8 mouse cellular contexts compared by ENCODE assay signal in the genomic region with DNA sequence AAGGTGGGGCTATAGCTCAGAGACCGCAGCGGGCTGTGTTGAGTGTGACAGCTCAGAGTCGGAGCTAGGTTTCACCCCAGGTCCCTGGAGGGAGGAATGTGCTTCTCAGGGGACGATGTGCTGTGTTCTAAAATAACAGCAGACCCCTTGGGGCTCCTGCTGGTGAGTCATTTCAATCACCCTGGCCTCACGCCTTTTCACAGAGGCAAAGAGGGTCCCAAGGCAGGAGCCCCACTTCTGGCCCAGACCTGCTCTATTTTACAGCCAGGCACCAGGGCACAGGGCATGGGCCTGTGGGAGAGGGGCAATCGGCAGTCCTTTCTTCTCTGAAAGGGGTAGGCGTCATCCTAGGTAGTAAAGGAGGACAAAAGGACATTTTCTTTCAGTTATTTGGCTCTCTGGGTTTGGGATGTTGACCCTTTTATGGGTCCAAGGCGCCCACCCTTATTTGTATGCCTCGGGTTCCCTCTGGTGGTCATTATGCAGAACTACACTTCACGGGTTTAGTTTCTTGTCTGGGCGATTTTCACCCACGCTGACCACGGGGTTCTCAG. TPM values are rescaled to one million over a fixed set of nuclear protein-coding genes. Genes with fewer than 3 reads are reported as not detected.
A peak's percentile ranks its signal among the peaks of the same experiment; 100 is the strongest.
DNase-seq lines count a peak whose midpoint lies in the region; ATAC-seq and TF ChIP-seq lines count a peak whose summit lies in the region.

No protein-coding gene starts in this region.

- TF ChIP-seq CTCF in bone marrow, adult 2 months (IDR thresholded peaks at IDR 0.05; ENCODE audit: control insufficient read depth, insufficient read depth, low read length) = peak; percentile 60

- no peaks in the 10 kb centered on the region; the same call in 1 of the 2 replicates for H3K4me1 ChIP-seq in bone marrow, adult 2 months (ENCODE audit: control insufficient read depth, insufficient read depth, low read length)
- H3K4me1 ChIP-seq in forebrain, embryonic 14.5 days (ENCODE audit: control insufficient read depth, insufficient read depth, low read length) = no peaks in the 10 kb centered on the region

- intact Hi-C loops in left cerebral cortex, postnatal 4 days (cut with DNase I) = loop anchor here (5.0 kb wide), 3 partner anchors 50 to 605 kb away; no protein-coding TSS in a partner anchor

- H3K9me3 ChIP-seq in forebrain, embryonic 14.5 days (replicated peaks; ENCODE audit: control insufficient read depth, low read length) = no peaks in the 10 kb centered on the region

- no peak overlapping the region for H3K4me3 ChIP-seq in bone marrow, adult 2 months (replicated peaks; ENCODE audit: control insufficient read depth, low read depth, low read length)
- no peak overlapping the region for H3K4me3 ChIP-seq in forebrain, embryonic 14.5 days (ENCODE audit: low read depth, low read length)

- no peaks in the 10 kb centered on the region for H3K36me3 ChIP-seq in forebrain, embryonic 14.5 days (ENCODE audit: control insufficient read depth, insufficient read depth, low read length)

- peak; percentile 23 for DNase-seq in kidney, adult 18-20 months
- DNase-seq in kidney, adult 11 months = no peak
- peak; percentile 79 for DNase-seq in forebrain, embryonic 14.5 days (ENCODE audit: low spot score)
- DNase-seq in lung, postnatal 25 days (ENCODE audit: low spot score) = peak; percentile 10
- DNase-seq in thymus, postnatal 0 days (ENCODE audit: low spot score) = peak; percentile 61
- DNase-seq in left cerebral cortex, postnatal 4 days = no peak

- H3K27ac ChIP-seq in bone marrow, adult 2 months (ENCODE audit: control insufficient read depth, insufficient read depth, low read depth, low read length, poor library complexity) = no peak overlapping the region
- no peak overlapping the region for H3K27ac ChIP-seq in forebrain, embryonic 14.5 days (ENCODE audit: low read depth, low read length)

- 28% methylated on average over 13 of the region's 13 CpGs for WGBS in bone marrow, adult 2 months
- 22% methylated on average over 13 of the region's 13 CpGs for WGBS in forebrain, embryonic 14.5 days

- ATAC-seq in CD4-positive, CD25-positive, alpha-beta regulatory T cell, adult 4 months = peak; percentile 53
- no peak for ATAC-seq in forebrain, embryonic 14.5 days

- TF ChIP-seq POLR2A in bone marrow, adult 2 months (IDR thresholded peaks at IDR 0.05; ENCODE audit: borderline replicate concordance, control insufficient read depth, low read depth, low read length) = no peak

- no peaks in the 10 kb centered on the region for H3K27me3 ChIP-seq in forebrain, embryonic 14.5 days (replicated peaks; ENCODE audit: control insufficient read depth, insufficient read depth, low read length)

- no peak overlapping the region for H3K4me2 ChIP-seq in forebrain, embryonic 14.5 days (ENCODE audit: low read length)

- H3K9ac ChIP-seq in forebrain, embryonic 14.5 days (ENCODE audit: low read length) = no peak overlapping the region; the same call in 1 of the 2 replicates

RNA-seq across cellular contexts. Expression of gene Matn1, which starts 3.0 kb away (rescaled TPM):
- polyA plus RNA-seq in CD4-positive, CD25-positive, alpha-beta regulatory T cell, adult 4 months (2017; shearing (Covaris generic)) = not detected
- not detected in 2 replicates for polyA plus RNA-seq in bone marrow, adult 2 months (2011; ENCODE audit: insufficient read depth, insufficient read length, low replicate concordance, missing spikeins)
- polyA plus RNA-seq in forebrain, embryonic 14.5 days (2014; fragmentation: Nextera tagmentation; extraction: Ambion mirVana) = 0.09 and 0.10 TPM in 2 replicates
- 0.44 and 0.48 TPM in 2 replicates for polyA plus RNA-seq in thymus, postnatal 0 days (2015; fragmentation: Nextera tagmentation; extraction: Ambion mirVana)
- under 1 TPM; 0.24 to 0.34 TPM for total RNA-seq in left cerebral cortex, postnatal 4 days (2021)

RNA-seq across cellular contexts. Expression of gene Laptm5, which starts 34.2 kb away (rescaled TPM):
- polyA plus RNA-seq in CD4-positive, CD25-positive, alpha-beta regulatory T cell, adult 4 months (2017; shearing (Covaris generic)) = 1,000 to 10,000 TPM; 1,726 to 2,325 TPM
- polyA plus RNA-seq in bone marrow, adult 2 months (2011; ENCODE audit: insufficient read depth, insufficient read length, low replicate concordance, missing spikeins) = 193 and 436 TPM in 2 replicates
- polyA plus RNA-seq in forebrain, embryonic 14.5 days (2014; fragmentation: Nextera tagmentation; extraction: Ambion mirVana) = 27.6 and 31.9 TPM in 2 replicates
- 668 and 754 TPM in 2 replicates for polyA plus RNA-seq in thymus, postnatal 0 days (2015; fragmentation: Nextera tagmentation; extraction: Ambion mirVana)
- 10 to 100 TPM; 10.8 to 15.0 TPM for total RNA-seq in left cerebral cortex, postnatal 4 days (2021)

Comparison
In these comparisons a context has a peak if more than half of its experiments do, and no peak if none do; other contexts are left out.
1. DNase-seq: peak in kidney, adult 18-20 months (single experiment), forebrain, embryonic 14.5 days (single experiment), lung, postnatal 25 days (single experiment) and thymus, postnatal 0 days (single experiment); none in kidney, adult 11 months (single experiment) and left cerebral cortex, postnatal 4 days (single experiment).